Mouse (Mus musculus) left cerebral cortex, postnatal 14 days (tissue): ENCODE measurements around the gene Hist2h4. TPM values are rescaled to one million over a fixed set of nuclear protein-coding genes. Genes with fewer than 3 reads are reported as not detected.
A peak's percentile ranks its signal among the peaks of the same experiment; 100 is the strongest.
"Not testable (repeated sequence)": the region's sequence is repeated elsewhere in the genome, so short reads cannot be mapped to it uniquely, and the experiment has no call there.

Source experiments
- DNase-seq, 2 experiments: peaks; one replicate each; pipeline ENCODE4 v3.0.0; 2021 to 2022; ENCODE audit warnings: low spot score in 2 of 2, mixed read lengths in 1 of 2
- intact Hi-C: fragments of 180-260 bp; cut with DNase I; formaldehyde crosslinking; loops from one replicate; pipeline ENCODE4 v1.15.1; 2025
- microRNA-seq, 2 experiments: library from miRNA; unstranded; fragments of <30 nt; microRNA quantifications; one replicate each; pipeline ENCODE4 v1.2.0; 2022
- total RNA-seq, 2 experiments: library from RNA; stranded (reverse); gene quantifications; 2 replicates each; pipeline ENCODE4 v1.2.3; 2021

The Hist2h4 gene
- total RNA-seq, 2 experiments from 2014 or later: 26.2 to 28.6 TPM

GRCm38 (mm10) chr3:96231758-96232120, 31.4 kb downstream of the Hist2h4 start:
- intact Hi-C loops: no loop called here
- no peak for DNase-seq

- intact Hi-C loops: no loop called here
- no peak for DNase-seq
Measured at GRCm38 (mm10) chr3:96230910-96231757, 32.0 kb downstream of the Hist2h4 start.

GRCm38 (mm10) chr3:96230404-96230803, 32.7 kb downstream of the Hist2h4 start:
- intact Hi-C loops: no loop called here
- no peak for DNase-seq

GRCm38 (mm10) chr3:96228828-96229227, 34.3 kb downstream of the Hist2h4 start:
- intact Hi-C loops: loop anchor here (10.0 kb wide), 1 partner anchor 164 kb away; no protein-coding TSS in a partner anchor
- no peak for DNase-seq

GRCm38 (mm10) chr3:96226695-96227648, 36.1 kb downstream of the Hist2h4 start:
- DNase-seq: no peak
- intact Hi-C loops: loop anchor here (10.0 kb wide), 1 partner anchor 162 kb away; no protein-coding TSS in a partner anchor

GRCm38 (mm10) chr3:96225421-96225820, 37.7 kb downstream of the Hist2h4 start:
- intact Hi-C loops: loop anchor here (10.0 kb wide), 1 partner anchor 161 kb away; no protein-coding TSS in a partner anchor
- no peak for DNase-seq

GRCm38 (mm10) chr3:96222774-96223173, 40.3 kb downstream of the Hist2h4 start:
- intact Hi-C loops: loop anchor here (10.0 kb wide), 1 partner anchor 158 kb away; no protein-coding TSS in a partner anchor
- DNase-seq: no peak

- no peak for DNase-seq
- intact Hi-C loops: loop anchor here (10.0 kb wide), 1 partner anchor 157 kb away; no protein-coding TSS in a partner anchor
Measured at GRCm38 (mm10) chr3:96221640-96222038, 41.5 kb downstream of the Hist2h4 start.

GRCm38 (mm10) chr3:96220765-96221639, 42.1 kb downstream of the Hist2h4 start, which contains the start of the genes Hist2h2ac and Hist2h2be:
TSS of gene Hist2h2ac (minus strand) at chr3:96220880.
TSS of gene Hist2h2be (plus strand) at chr3:96221119.
- DNase-seq: peak; percentile 83 to 87
- intact Hi-C loops: loop anchor here (10.0 kb wide), 1 partner anchor 156 kb away; no protein-coding TSS in a partner anchor

- intact Hi-C loops: loop anchor here (10.0 kb wide), 1 partner anchor 155 kb away; no protein-coding TSS in a partner anchor
- DNase-seq: not testable (repeated sequence)
Measured at GRCm38 (mm10) chr3:96220131-96220764, 42.9 kb downstream of the Hist2h4 start.

GRCm38 (mm10) chr3:96219661-96220130, 43.4 kb downstream of the Hist2h4 start, which contains the start of the genes Bola1 and Hist2h2ab:
TSS of gene Bola1 (minus strand) at chr3:96219709.
TSS of gene Hist2h2ab (plus strand) at chr3:96219865.
- DNase-seq: peak; percentile 71 to 92
- intact Hi-C loops: loop anchor here (10.0 kb wide), 1 partner anchor 155 kb away; no protein-coding TSS in a partner anchor

GRCm38 (mm10) chr3:96219191-96219641, 43.9 kb downstream of the Hist2h4 start:
- intact Hi-C loops: no loop called here
- DNase-seq: no peak

Small RNA genes lying within 50 kb of the gene (microRNA-seq; reads per million reads assigned to microRNA genes)
- gene Gm44492 (0 reads per million in 2 experiments), gene Gm47311 (0 reads per million in 2 experiments), gene Gm47313 (0 reads per million in 2 experiments)

Other genes starting within 250 kb of the Hist2h4 start
- 10 to 100 TPM; 34.3 to 37.3 TPM for gene Vps45, start 204.8 kb downstream of the Hist2h4 start, total RNA-seq
- 10 to 100 TPM; 18.2 to 22.3 TPM for gene Otud7b, start 158.8 kb downstream of the Hist2h4 start, total RNA-seq
- 1 to 10 TPM; 4.5 to 6.0 TPM for gene Mtmr11, start 101.3 kb downstream of the Hist2h4 start, total RNA-seq
- gene Sf3b4, start 91.0 kb downstream of the Hist2h4 start, total RNA-seq: 10 to 100 TPM; 43.4 to 46.8 TPM
- 100 to 1,000 TPM; 448 to 477 TPM for gene Sv2a, start 82.2 kb downstream of the Hist2h4 start, total RNA-seq
- 10 to 100 TPM; 16.8 to 17.6 TPM for gene Bola1, start 43.6 kb downstream of the Hist2h4 start, total RNA-seq
- gene Hist2h2ab, start 43.4 kb downstream of the Hist2h4 start, total RNA-seq: 10 to 100 TPM in 1 of 2 experiments, 1 to 10 TPM in 1; 7.4 to 11.7 TPM
- gene Hist2h2ac, start 42.4 kb downstream of the Hist2h4 start, total RNA-seq: 10 to 100 TPM; 20.6 to 28.7 TPM
- gene Hist2h2be, start 42.2 kb downstream of the Hist2h4 start, total RNA-seq: 1 to 10 TPM; 2.3 to 3.8 TPM
- 1 to 10 TPM; 8.4 to 9.7 TPM for gene Hist2h3c2, start 24.2 kb downstream of the Hist2h4 start, total RNA-seq
- gene Hist2h2aa2, start 23.0 kb downstream of the Hist2h4 start, total RNA-seq: 100 to 1,000 TPM; 205 to 244 TPM
- 10 to 100 TPM in 1 of 2 experiments, 1 to 10 TPM in 1; 5.8 to 10.8 TPM for gene Hist2h2aa1, start 17.8 kb downstream of the Hist2h4 start, total RNA-seq
- gene Hist2h3c1, start 16.6 kb downstream of the Hist2h4 start, total RNA-seq: not detected
- 10 to 100 TPM; 56.6 to 91.2 TPM for gene Hist2h3b, start 5.3 kb upstream of the Hist2h4 start, total RNA-seq
- gene Hist2h2bb, start 6.4 kb upstream of the Hist2h4 start, total RNA-seq: 100 to 1,000 TPM; 127 to 148 TPM
- gene Fcgr1, start 30.7 kb upstream of the Hist2h4 start, total RNA-seq: 1 to 10 TPM; 2.1 to 2.7 TPM
- not detected for gene BC107364, start 189.0 kb upstream of the Hist2h4 start, total RNA-seq